Mouse (Mus musculus) forebrain, embryonic 11.5 days (tissue): ENCODE data around the gene Ccdc162. TPM values are rescaled to one million over a fixed set of nuclear protein-coding genes. Genes with fewer than 3 reads are reported as not detected.

Experiments
- ATAC-seq: fragments of 200-750 bp; cut with Nextera tagmentation; replicated peaks from 2 replicates; pipeline ENCODE4 v1.8.0; 2017; ENCODE audit warnings: moderate TSS enrichment; ENCODE audit not compliant: low FRiP score
- DNase-seq: peaks from one replicate; pipeline ENCODE4 v3.0.0-alpha.2; 2017; ENCODE audit warnings: low spot score
- H3K27ac ChIP-seq: fragments of 300-500 bp; sonication (generic); 2 replicates; pipeline ENCODE4 v1.5.1; 2014; ENCODE audit warnings: low read depth, low read length
- H3K27me3 ChIP-seq: fragments of 300-500 bp; sonication (generic); 2 replicates; pipeline ENCODE4 v1.6.1; 2014; ENCODE audit warnings: mild to moderate bottlenecking, low read length, mixed read lengths; ENCODE audit not compliant: control insufficient read depth, insufficient read depth
- H3K36me3 ChIP-seq: fragments of 300-500 bp; sonication (generic); 2 replicates; pipeline ENCODE4 v1.6.1; 2014; ENCODE audit warnings: mild to moderate bottlenecking, low read length, moderate library complexity, mixed read lengths; ENCODE audit not compliant: control insufficient read depth, insufficient read depth
- H3K4me1 ChIP-seq: fragments of 300-500 bp; sonication (generic); replicated peaks from 2 replicates; pipeline ENCODE4 v1.6.1; 2014; ENCODE audit warnings: low read length, mixed read lengths; ENCODE audit not compliant: control insufficient read depth, insufficient read depth
- H3K4me2 ChIP-seq: fragments of 300-500 bp; sonication (generic); 2 replicates; pipeline ENCODE4 v1.6.1; 2014; ENCODE audit warnings: low read depth, mild to moderate bottlenecking, low read length, moderate library complexity, mixed read lengths; ENCODE audit not compliant: severe bottlenecking
- H3K4me3 ChIP-seq: fragments of 300-500 bp; sonication (generic); 2 replicates; pipeline ENCODE4 v1.5.1; 2014; ENCODE audit warnings: low read depth, low read length
- H3K9ac ChIP-seq: fragments of 300-500 bp; sonication (generic); 2 replicates; pipeline ENCODE4 v1.6.1; 2014; ENCODE audit warnings: low read length
- H3K9me3 ChIP-seq: fragments of 300-500 bp; sonication (generic); 2 replicates; pipeline ENCODE4 v1.6.1; 2016; ENCODE audit warnings: low read length, mixed read lengths; ENCODE audit not compliant: control insufficient read depth
- WGBS: fragments of 180-500 bp; shearing (Covaris S2); extraction: QIAGEN DNeasy Blood & Tissue Kit; methylation state at CpG from one replicate; pipeline ENCODE4 v1.1.7; 2014; 5-methylcytosine and 5-hydroxymethylcytosine counted together
- polyA plus RNA-seq: library from polyadenylated mRNA; unstranded; fragments of >200 nt; fragmentation: Nextera tagmentation; extraction: Ambion mirVana; gene quantifications from 2 replicates; pipeline ENCODE4 v1.2.1, GENCODE M21; 2014

Ccdc162 gene
- polyA plus RNA-seq, 1 experiment from 2014 or later = 0.80 TPM

- H3K4me3 ChIP-seq = no peak overlapping the region
- no peak for DNase-seq
- H3K36me3 ChIP-seq = no peaks in the 10 kb centered on the region
- no peak overlapping the region for H3K9ac ChIP-seq
- H3K4me2 ChIP-seq = no peak overlapping the region
- no peaks in the 10 kb centered on the region for H3K27me3 ChIP-seq
- peaks cover 4% of the 10 kb centered on the region; the same call in 1 of the 2 replicates for H3K9me3 ChIP-seq
- H3K27ac ChIP-seq = no peak overlapping the region
- H3K4me1 ChIP-seq = peaks cover 5% of the 10 kb centered on the region
- no peak for ATAC-seq
- WGBS = 45% methylated on average over 14 of the region's 14 CpGs
Measured at GRCm38 (mm10) chr10:41552847-41553589, 163.4 kb downstream of the Ccdc162 start.

- no peak for DNase-seq
- no peak overlapping the region for H3K9ac ChIP-seq
- ATAC-seq = no peak
- H3K4me3 ChIP-seq = no peak overlapping the region
- H3K4me2 ChIP-seq = no peak overlapping the region
- H3K36me3 ChIP-seq = no peaks in the 10 kb centered on the region
- peaks cover 5% of the 10 kb centered on the region for H3K4me1 ChIP-seq
- 9% methylated on average over 3 of the region's 3 CpGs for WGBS
- no peak overlapping the region for H3K27ac ChIP-seq
- H3K27me3 ChIP-seq = no peaks in the 10 kb centered on the region
- H3K9me3 ChIP-seq = peaks cover 4% of the 10 kb centered on the region; the same call in 1 of the 2 replicates
Measured at GRCm38 (mm10) chr10:41552319-41552718, 164.1 kb downstream of the Ccdc162 start.

GRCm38 (mm10) chr10:41550711-41551110, 165.7 kb downstream of the Ccdc162 start:
- Histone ChIP-seq H3K4me3 (no peak overlapping the region), H3K27ac (no peak overlapping the region), H3K36me3 (no peaks in the 10 kb centered on the region), H3K4me2 (no peak overlapping the region), H3K4me1 (peaks cover 5% of the 10 kb centered on the region), H3K9me3 (peaks cover 4% of the 10 kb centered on the region; the same call in 1 of the 2 replicates), H3K27me3 (no peaks in the 10 kb centered on the region), H3K9ac (no peak overlapping the region)
- DNase-seq (no peak), ATAC-seq (no peak)
- 77% methylated on average over 7 of the region's 7 CpGs for WGBS

GRCm38 (mm10) chr10:41546396-41547165, 169.9 kb downstream of the Ccdc162 start:
- no peak overlapping the region for H3K27ac ChIP-seq
- peaks cover 4% of the 10 kb centered on the region; the same call in 1 of the 2 replicates for H3K9me3 ChIP-seq
- no peak overlapping the region for H3K9ac ChIP-seq
- DNase-seq (no peak), ATAC-seq (no peak)
- H3K4me2 ChIP-seq = no peak overlapping the region
- H3K4me1 ChIP-seq = peaks cover 4% of the 10 kb centered on the region; the same call in 1 of the 2 replicates
- no peaks in the 10 kb centered on the region for H3K36me3 ChIP-seq
- WGBS = 71% methylated on average over 13 of the region's 13 CpGs
- H3K4me3 ChIP-seq = no peak overlapping the region
- no peaks in the 10 kb centered on the region for H3K27me3 ChIP-seq

GRCm38 (mm10) chr10:41545224-41545755, 171.1 kb downstream of the Ccdc162 start:
- Histone ChIP-seq H3K4me1 (peaks cover 4% of the 10 kb centered on the region; the same call in 1 of the 2 replicates), H3K27ac (no peak overlapping the region), H3K9ac (no peak overlapping the region), H3K4me3 (no peak overlapping the region), H3K36me3 (no peaks in the 10 kb centered on the region), H3K4me2 (no peak overlapping the region), H3K27me3 (no peaks in the 10 kb centered on the region), H3K9me3 (peaks cover 4% of the 10 kb centered on the region; the same call in 1 of the 2 replicates)
- ATAC-seq (no peak), DNase-seq (no peak)
- WGBS = 58% methylated on average over 7 of the region's 7 CpGs

GRCm38 (mm10) chr10:41544481-41545190, 171.8 kb downstream of the Ccdc162 start:
- Histone ChIP-seq H3K4me2 (no peak overlapping the region), H3K27me3 (no peaks in the 10 kb centered on the region), H3K36me3 (no peaks in the 10 kb centered on the region), H3K9me3 (peaks cover 4% of the 10 kb centered on the region; the same call in 1 of the 2 replicates), H3K9ac (no peak overlapping the region), H3K4me3 (no peak overlapping the region), H3K27ac (no peak overlapping the region), H3K4me1 (peaks cover 4% of the 10 kb centered on the region; the same call in 1 of the 2 replicates)
- no peak for ATAC-seq
- 3% methylated on average over 7 of the region's 7 CpGs for WGBS
- no peak for DNase-seq

- Histone ChIP-seq H3K27me3 (no peaks in the 10 kb centered on the region), H3K9me3 (no peaks in the 10 kb centered on the region), H3K4me2 (no peak overlapping the region), H3K27ac (no peak overlapping the region), H3K4me1 (peaks cover 4% of the 10 kb centered on the region; the same call in 1 of the 2 replicates), H3K4me3 (no peak overlapping the region), H3K9ac (no peak overlapping the region), H3K36me3 (no peaks in the 10 kb centered on the region)
- no peak for ATAC-seq
- DNase-seq = no peak
- 75% methylated on average over 2 of the region's 2 CpGs for WGBS
Measured at GRCm38 (mm10) chr10:41543844-41544243, 172.6 kb downstream of the Ccdc162 start.

- Histone ChIP-seq H3K27ac (no peak overlapping the region), H3K9me3 (no peaks in the 10 kb centered on the region)
Measured at GRCm38 (mm10) chr10:41543439-41543838, 173.0 kb downstream of the Ccdc162 start.

More at GRCm38 (mm10) chr10:41543439-41543838, 173.0 kb downstream of the Ccdc162 start:
- H3K36me3 ChIP-seq = no peaks in the 10 kb centered on the region
- no peak overlapping the region for H3K9ac ChIP-seq
- H3K4me2 ChIP-seq = no peak overlapping the region
- peaks cover 4% of the 10 kb centered on the region; the same call in 1 of the 2 replicates for H3K4me1 ChIP-seq
- DNase-seq (no peak), ATAC-seq (no peak)
- H3K4me3 ChIP-seq = no peak overlapping the region
- no peaks in the 10 kb centered on the region for H3K27me3 ChIP-seq
- 85% methylated on average over 4 of the region's 4 CpGs for WGBS
